Mouse (Mus musculus): ENCODE results near the gene Nup62. TPM values are rescaled to one million over a fixed set of nuclear protein-coding genes. Genes with fewer than 3 reads are reported as not detected.

Gene Nup62
- polyA plus RNA-seq (2012): 89.3 and 290 TPM in 2 replicates

DNA sequence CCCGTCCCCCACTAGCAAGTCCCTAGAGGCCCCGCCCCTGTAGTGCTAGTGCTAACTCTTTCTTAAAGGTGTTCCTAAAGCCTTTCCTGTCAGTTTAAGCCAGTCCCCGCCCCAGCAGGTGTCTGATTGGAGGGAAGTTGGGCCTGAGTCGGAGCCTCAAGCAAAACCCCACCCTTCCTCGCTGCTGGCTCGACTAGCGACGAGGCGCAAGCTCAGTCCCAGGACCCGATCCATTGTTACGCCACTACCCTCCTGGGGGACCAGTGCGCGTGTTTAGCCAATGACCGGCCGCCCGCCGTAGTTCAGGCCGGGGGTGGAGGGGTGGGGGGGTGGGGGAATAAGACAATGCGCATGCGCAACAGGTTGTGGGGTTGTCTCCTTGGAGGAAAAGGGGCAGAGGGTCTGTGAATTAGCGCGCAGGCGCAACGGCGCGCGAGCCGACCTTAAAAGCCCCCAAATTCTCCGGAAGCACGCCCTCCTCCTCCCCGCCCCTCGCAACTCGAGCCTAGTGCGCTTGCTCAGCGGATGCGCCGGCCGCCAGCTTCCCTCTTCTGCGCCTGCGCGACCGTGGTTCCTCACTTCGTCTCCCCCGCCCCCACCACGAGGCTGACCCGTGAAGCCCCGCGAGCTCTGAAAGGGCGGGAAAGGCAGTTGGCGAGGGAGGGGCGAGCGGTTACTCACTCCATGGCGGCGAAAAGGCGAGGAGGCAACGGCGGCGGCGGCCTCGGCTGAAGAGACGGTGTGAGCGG lies at the start of gene Nup62, which contains the start of gene Il4i1:
Nup62 (plus strand) TSS at position 368 of the 749 bp plus-strand sequence.
Il4i1 (plus strand) TSS at position 667 of the 749 bp plus-strand sequence.
- TF ChIP-seq GATA1 (IDR thresholded peaks at IDR 0.05; ENCODE audit: low read length): no peak

DNA sequence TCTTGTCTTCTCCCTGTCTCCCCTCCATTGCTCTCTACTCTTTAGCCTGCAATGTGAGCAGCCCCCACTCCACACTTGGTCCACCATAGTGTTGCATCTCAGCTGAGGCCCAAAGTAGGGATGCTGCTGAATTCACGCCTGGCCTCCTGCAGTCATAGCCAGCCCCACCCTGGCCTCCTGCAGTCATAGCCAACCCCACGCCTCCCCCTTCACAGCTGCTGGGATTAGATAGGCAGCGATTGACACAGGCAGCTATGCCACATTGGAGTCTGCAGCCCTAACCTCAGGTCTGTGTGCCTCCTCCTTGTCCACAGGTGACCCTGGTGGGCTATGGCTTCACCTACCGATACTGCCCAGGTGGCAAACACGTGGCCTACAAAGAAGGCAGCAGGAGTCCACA lies 47.8 kb upstream of the Nup62 start:
- TF ChIP-seq GATA1 (IDR thresholded peaks at IDR 0.05; ENCODE audit: low read length): no peak

DNA sequence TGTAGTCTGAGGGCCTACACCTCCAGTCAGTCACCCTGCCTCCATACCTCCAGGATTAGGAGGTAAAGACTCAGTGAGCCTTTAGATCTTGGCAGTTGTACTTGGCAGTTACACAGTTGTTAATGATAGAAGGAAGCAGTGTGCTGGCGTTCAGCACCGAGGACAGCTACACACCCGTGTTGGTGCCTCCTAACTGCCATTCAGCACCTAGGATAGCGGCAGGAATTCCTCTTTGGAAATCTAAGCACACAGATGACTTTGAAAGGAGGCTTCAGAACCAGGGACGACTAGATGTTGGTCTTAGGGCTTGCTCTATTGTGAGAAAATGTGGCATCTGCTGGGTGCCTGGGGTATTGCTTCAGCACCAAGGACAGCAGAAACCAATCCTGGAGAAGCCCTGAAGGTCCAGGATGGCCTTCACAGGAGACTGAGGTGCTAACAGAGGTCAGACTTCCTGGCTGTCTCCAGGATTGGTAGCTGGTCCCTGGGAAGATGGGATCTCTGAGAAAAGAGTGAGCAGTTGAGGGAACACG lies 45.8 kb upstream of the Nup62 start:
- TF ChIP-seq GATA1 (IDR thresholded peaks at IDR 0.05; ENCODE audit: low read length): no peak

DNA sequence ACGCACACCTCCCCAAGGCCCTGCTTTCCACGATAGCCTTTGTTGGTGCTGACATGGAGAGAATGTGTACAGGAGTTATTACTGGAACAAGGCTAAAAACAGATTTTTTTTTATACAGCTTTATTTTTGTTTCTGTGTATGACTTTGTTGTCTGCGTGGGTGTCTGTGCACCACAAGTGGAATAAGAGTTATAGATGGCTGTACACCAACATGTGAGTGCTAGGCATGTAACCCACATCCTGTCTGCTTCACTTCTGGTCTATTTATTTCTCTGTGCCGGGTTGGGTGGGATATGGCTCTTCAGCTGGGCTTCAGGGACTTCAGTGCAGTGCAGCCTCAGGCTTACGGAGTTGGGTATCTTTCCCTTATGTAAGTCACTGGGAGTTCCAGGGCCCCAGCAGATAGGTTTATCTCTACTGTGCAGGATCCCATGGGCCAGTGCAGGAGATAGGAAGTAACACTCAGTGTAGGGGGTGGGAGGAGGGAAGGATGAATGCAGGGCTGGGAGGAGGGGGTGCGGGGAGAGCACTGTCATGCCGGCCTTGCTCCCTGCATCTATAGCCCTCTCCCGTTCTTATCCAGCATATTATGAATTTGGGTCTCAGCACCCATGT lies 43.2 kb upstream of the Nup62 start:
- TF ChIP-seq GATA1 (IDR thresholded peaks at IDR 0.05; ENCODE audit: low read length): no peak

DNA sequence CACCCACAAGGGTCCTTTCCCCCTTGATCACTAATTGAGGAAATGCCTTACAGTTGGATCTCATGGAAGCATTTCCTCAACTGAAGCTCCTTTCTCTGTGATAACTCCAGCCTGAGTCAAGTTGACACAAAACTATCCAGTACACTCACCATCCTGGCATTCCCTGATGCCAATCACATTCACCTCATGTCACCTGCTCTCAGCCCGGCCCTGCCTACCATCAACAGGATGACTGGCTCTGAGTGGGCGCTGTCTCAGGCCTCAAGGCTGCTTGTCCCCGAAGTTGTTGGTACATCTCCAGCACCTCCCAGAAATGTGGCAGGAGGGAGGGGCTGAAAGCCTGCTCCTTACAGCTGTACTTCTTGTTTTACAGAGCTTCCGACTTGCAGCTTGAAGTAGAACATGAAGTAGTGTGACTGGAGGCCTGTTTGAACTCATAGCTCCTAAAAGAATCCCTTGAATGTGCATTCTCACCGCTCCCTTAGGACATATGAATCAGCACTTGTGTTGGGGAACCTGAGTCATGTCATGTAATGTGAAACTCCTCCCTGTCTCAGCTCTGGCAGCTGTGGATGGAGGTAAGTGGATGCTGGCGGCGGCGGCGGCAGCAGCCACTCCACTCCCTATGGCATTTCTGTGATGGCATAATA lies 38.9 kb upstream of the Nup62 start:
- no peak for TF ChIP-seq GATA1 (IDR thresholded peaks at IDR 0.05; ENCODE audit: low read length)

DNA sequence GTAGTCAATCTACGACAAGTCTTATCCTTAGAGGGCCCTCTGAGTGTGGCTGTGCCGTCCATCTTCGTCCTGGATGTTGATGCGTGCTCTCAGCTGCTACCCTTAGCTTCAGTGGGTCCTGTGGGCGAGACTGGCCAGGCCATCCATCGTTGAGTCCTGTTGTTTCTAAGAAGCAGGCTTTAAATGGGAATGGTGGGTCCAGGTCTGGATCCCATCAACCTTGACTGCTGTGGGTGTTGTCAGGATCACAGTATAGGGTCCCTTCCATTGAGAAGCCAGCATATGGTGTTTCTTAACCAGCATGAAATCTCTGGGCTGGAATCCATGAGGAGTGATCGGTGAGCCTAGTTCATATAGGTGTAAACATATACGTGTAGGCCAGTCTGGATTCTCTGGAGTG lies 35.8 kb upstream of the Nup62 start:
- TF ChIP-seq GATA1 (IDR thresholded peaks at IDR 0.05; ENCODE audit: low read length): no peak

DNA sequence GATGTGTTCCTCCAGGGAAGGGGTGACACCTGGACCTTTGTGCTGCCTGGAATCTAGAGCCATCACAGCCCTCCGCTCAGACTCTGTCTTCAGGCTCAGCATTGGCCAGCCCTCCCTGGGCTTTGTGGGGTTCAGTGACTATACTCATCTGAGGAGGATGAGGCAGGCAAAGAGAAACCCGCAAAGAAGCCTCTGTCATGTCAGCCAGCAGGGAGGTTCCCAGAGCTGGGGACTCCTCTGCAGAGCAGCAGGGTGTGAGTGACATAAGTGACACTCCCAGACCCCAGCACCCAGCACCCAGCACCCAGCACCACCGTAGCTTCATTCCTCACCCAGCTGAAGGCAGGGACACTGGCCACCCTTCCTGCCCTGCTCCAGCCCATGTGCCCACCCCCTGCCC lies 26.4 kb upstream of the Nup62 start:
- no peak for TF ChIP-seq GATA1 (IDR thresholded peaks at IDR 0.05; ENCODE audit: low read length)

DNA sequence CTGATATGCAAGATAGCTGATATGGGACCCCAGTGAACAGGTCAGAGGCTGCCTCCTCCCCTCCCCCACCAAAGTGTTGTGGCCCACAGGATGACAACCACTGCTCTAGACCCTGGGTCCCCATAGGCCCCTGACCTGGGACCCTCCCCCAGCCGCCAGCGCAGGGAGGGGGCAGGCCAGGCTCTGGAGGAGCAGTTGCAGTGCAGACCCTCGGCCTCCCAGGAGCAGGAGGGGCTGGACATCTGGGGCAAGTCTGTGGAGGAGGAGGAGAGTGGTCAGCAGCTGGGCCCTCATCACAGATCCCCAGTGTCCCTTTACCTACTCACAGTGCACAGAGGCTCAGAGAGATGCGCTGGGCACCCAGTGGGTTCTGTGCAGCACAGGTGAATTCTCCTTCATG lies 25.8 kb upstream of the Nup62 start:
- no peak for TF ChIP-seq GATA1 (IDR thresholded peaks at IDR 0.05; ENCODE audit: low read length)

DNA sequence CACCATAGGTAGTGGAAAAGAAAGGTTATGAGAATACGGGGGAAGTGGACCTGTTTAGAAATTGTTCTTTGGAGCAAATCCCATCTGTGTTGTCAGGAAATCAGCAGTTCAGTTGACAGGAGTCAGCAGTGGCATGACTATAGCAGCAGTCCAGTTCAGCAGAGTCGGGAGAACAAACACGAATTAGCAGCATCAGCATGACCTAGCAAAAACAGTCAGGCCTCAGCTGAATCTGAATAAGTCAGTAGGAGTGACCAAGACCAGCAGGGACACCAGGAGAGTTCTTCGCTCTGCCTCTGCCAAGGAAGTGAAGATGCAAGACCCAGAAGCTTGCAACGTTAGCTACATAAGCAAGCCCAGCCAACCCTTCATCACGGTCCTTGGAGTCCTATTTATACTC lies 23.1 kb upstream of the Nup62 start:
- no peak for TF ChIP-seq GATA1 (IDR thresholded peaks at IDR 0.05; ENCODE audit: low read length)

DNA sequence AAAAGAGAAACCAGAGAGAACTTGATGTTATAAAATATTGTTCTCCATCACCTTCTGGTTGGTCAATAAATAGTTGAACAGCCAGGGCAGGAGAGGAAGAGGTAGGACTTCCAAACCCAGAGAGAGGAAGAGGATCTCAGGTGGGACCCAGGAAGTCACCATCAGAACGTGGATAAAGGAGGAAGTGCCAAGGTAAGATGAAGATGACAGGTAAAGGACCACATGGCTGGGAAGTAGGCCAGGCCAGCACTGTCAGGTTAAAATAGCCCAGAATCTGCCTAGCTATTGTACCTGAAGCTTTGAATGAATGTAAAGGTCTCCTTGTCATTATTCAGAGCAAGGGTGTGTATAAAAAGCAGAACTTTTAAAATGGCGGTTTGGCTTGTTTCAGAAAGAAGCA lies 7.0 kb upstream of the Nup62 start:
- TF ChIP-seq GATA1 (IDR thresholded peaks at IDR 0.05; ENCODE audit: low read length): no peak

DNA sequence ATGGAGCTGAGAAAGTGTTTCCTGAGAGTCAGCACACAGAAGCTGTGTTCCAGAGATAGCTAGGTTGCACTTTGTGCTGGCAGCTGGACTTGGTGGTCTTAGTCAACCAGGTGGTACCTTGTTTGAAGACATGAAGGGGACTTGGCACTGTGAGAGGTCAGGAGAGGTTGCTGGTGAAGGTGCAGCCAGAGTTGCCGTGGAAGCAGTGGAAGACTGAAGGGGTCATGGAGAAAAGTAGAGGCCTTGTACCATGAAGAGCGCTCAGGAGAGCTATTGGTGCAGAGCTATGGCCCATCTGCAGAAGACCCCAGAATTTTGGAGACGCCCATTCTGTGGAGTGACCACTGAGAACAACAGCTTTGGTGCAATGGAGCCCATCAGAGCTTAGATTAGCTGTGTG lies 6.4 kb upstream of the Nup62 start:
- no peak for TF ChIP-seq GATA1 (IDR thresholded peaks at IDR 0.05; ENCODE audit: low read length)

DNA sequence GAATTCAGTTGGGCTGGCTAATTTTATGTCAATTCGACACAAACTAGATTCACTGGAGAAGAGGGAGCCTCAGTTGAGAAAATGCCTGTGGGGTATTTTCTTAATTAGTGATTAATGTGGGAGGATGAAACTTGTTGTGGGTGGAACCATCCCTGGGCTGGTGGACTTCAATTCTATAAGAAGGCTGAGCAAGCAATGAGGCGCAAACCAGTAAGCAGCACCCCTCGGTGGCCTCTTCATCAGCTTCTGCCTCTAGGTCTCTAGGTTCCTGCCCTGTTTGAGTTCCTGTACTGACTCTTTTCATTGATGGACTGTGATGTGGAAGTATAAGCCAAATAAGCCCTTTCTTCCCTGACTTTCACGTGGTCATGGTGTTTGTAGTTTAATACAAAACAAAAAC lies 5.5 kb upstream of the Nup62 start:
- TF ChIP-seq GATA1 (IDR thresholded peaks at IDR 0.05; ENCODE audit: low read length): no peak

DNA sequence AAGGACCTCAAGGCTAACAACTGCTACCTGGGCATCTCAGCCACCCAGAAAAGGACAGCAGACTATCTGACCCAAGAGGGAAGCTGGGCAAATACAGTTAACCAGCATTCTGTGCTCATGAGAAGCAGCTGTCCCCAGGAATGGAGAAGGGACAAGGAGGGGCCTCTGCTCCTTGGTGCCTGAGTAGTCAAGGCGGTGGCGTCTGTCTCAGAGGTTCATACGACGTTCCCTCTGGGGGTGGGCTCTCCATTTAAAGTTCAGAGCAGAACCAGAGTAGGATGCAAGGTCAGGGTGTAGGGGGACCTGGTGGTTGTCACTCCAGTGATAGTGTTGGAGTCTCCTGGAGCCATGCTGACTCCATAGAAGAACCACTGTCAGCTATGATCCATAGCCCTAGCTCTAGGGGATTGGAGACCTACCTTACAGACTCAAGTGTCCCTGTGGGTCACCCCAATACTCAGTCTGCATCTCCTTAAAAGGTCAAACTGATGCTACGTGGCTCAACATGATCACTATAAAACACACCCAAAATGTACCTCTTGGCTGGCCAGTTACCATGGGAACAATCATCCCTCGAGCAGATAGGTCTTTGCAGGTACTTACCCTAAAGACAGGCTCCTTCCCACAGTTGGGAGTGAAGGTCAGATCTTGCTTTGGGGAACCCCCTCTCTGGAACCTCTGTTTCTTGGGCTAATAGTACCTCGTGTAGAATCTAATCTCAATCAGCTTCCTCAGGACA lies 4.9 kb upstream of the Nup62 start:
- no peak for TF ChIP-seq GATA1 (IDR thresholded peaks at IDR 0.05; ENCODE audit: low read length)

DNA sequence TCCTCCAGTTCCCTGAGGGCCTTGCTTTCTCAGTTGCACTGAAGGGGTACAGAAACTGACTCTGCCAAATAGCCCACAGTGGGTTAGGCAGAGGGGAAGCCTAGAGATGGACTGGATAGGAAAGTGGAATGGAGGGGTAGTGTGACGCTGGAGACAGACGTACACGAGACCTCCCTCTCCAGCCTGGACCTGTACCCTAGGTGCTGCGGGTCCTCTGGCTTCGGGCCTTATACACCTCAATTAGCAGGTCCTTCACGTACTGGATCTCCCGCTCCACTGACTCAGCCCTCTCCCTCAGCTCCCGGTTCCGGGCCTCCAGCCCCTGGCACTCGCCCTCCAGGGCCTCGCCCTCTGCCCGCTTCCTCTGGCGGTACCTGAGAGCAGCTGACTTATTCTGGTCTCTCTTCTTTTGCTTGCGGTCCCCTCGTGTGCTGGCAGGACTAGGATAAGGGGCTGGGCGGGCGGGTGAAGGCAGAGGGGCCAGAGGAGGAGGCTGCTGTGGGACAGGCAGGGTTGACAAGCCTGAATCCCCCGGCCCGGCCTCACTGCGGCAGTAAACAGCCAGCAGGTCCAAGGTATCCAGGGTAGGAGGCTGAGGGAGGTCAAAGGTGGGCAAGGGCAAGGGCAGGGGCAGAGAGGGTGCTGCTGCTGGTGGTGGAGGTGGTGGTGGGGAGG lies 3.1 kb upstream of the Nup62 start:
- TF ChIP-seq GATA1 (IDR thresholded peaks at IDR 0.05; ENCODE audit: low read length): no peak

DNA sequence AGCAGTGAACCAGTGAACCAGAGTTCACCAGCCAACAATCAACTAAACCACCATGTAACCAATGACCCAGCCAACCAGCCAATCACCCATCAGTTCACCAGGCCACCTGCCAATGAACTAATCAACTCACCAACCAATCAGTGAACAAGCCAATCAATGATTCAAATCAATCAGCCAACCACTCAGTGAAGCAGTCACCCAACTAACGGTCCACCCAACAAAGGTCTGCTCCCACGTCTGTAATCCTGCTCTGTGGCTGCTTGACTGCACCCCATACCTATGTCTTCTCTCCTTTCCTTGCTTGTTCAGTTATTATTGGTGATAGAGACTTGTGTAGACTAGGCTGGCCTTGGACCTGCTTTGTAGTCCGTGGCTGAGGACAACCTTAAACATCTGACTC lies 1.9 kb upstream of the Nup62 start:
- TF ChIP-seq GATA1 (IDR thresholded peaks at IDR 0.05; ENCODE audit: low read length): no peak

Data from G1E-ER4 (cell line).